Mouse (Mus musculus) MEL (cell line): ENCODE measurements around the gene Samd11. TPM values are rescaled to one million over a fixed set of nuclear protein-coding genes. Genes with fewer than 3 reads are reported as not detected.

Experiments
- DNase-seq: peaks from one replicate; pipeline ENCODE4 v3.0.0; 2011; ENCODE audit warnings: low read depth, low spot score
- H3K27ac ChIP-seq: 2 replicates; pipeline ENCODE4 v1.5.1; 2012; ENCODE audit warnings: low read depth, mild to moderate bottlenecking, control low read depth, low read length, moderate library complexity; ENCODE audit not compliant: control insufficient read depth
- H3K27me3 ChIP-seq, 2 experiments: fragments of 150-350 bp in 1 of 2; sonication (generic) in 1 of 2; 2 replicates each; pipeline ENCODE4 v1.6.1; 2012; ENCODE audit warnings: low read length in 2 of 2, mild to moderate bottlenecking in 2 of 2, improper control_type of control experiment in 1 of 2, moderate library complexity in 1 of 2; ENCODE audit not compliant: insufficient read depth in 2 of 2, control insufficient read depth in 1 of 2
- H3K36me3 ChIP-seq, 2 experiments: 2 replicates each; pipeline ENCODE4 v1.6.1; 2012 to 2014; ENCODE audit warnings: low read length in 2 of 2, improper control_type of control experiment in 1 of 2, inconsistent platforms in 1 of 2, mild to moderate bottlenecking in 1 of 2; ENCODE audit not compliant: insufficient read depth in 2 of 2, control insufficient read depth in 1 of 2
- H3K4me1 ChIP-seq, 2 experiments: fragments of 150-350 bp in 1 of 2; sonication (generic) in 1 of 2; 2 replicates each; pipeline ENCODE4 v1.6.1; 2012; ENCODE audit warnings: low read length in 2 of 2, improper control_type of control experiment in 1 of 2, mild to moderate bottlenecking in 1 of 2; ENCODE audit not compliant: insufficient read depth in 2 of 2, control insufficient read depth in 1 of 2
- H3K4me3 ChIP-seq, 2 experiments: fragments of 150-350 bp in 1 of 2; sonication (generic) in 1 of 2; 2 replicates each; pipeline ENCODE4 v1.5.1; 2012; ENCODE audit warnings: low read depth in 2 of 2, low read length in 2 of 2, mild to moderate bottlenecking in 2 of 2, moderate library complexity in 2 of 2, control low read depth in 1 of 2, improper control_type of control experiment in 1 of 2; ENCODE audit not compliant: control insufficient read depth in 1 of 2, insufficient read depth in 1 of 2
- H3K79me2 ChIP-seq: 2 replicates; pipeline ENCODE4 v1.6.1; 2012; ENCODE audit warnings: mild to moderate bottlenecking, low read length, moderate library complexity; ENCODE audit not compliant: control insufficient read depth, poor library complexity, insufficient read depth
- H3K9ac ChIP-seq: 2 replicates; pipeline ENCODE4 v1.6.1; 2012; ENCODE audit warnings: low read depth, mild to moderate bottlenecking, control low read depth, low read length, moderate library complexity; ENCODE audit not compliant: control insufficient read depth, poor library complexity, severe bottlenecking
- H3K9me3 ChIP-seq: fragments of 150-350 bp; sonication (generic); replicated peaks from 2 replicates; pipeline ENCODE4 v1.6.1; 2012; ENCODE audit warnings: mild to moderate bottlenecking, low read length, improper control_type of control experiment, moderate library complexity; ENCODE audit not compliant: insufficient read depth
- BHLHE40 ChIP-seq: IDR thresholded peaks from 2 replicates; pipeline ENCODE4 v1.6.1; 2012; ENCODE audit warnings: low read depth, mild to moderate bottlenecking, inconsistent platforms, low read length, improper control_type of control experiment, borderline replicate concordance
- CHD1 ChIP-seq: IDR thresholded peaks from 2 replicates; pipeline ENCODE4 v1.6.1; 2012; ENCODE audit warnings: low read depth, mild to moderate bottlenecking, inconsistent platforms, low read length, improper control_type of control experiment
- CHD2 ChIP-seq: IDR thresholded peaks from 2 replicates; pipeline ENCODE4 v1.6.1; 2011; ENCODE audit warnings: low read length, improper control_type of control experiment
- E2F4 ChIP-seq: IDR thresholded peaks from 2 replicates; pipeline ENCODE4 v1.6.1; 2011; ENCODE audit warnings: low read depth, low read length, improper control_type of control experiment, borderline replicate concordance
- EP300 ChIP-seq, 2 experiments: IDR thresholded peaks; 2 replicates each; pipeline ENCODE4 v1.6.1; 2011; ENCODE audit warnings: improper control_type of control experiment in 2 of 2, low read length in 2 of 2, low read depth in 1 of 2, mild to moderate bottlenecking in 1 of 2
- ETS1 ChIP-seq: IDR thresholded peaks from 2 replicates; pipeline ENCODE4 v1.6.1; 2012; ENCODE audit warnings: low read depth, mild to moderate bottlenecking, inconsistent platforms, low read length, improper control_type of control experiment, moderate library complexity
- JUND ChIP-seq: IDR thresholded peaks from 2 replicates; pipeline ENCODE4 v1.6.1; 2011; ENCODE audit warnings: low read depth, mild to moderate bottlenecking, improper control_type of control experiment, low read length
- MAFK ChIP-seq: IDR thresholded peaks from 2 replicates; pipeline ENCODE4 v1.6.1; 2011; ENCODE audit warnings: low read depth, mild to moderate bottlenecking, low read length, improper control_type of control experiment, borderline replicate concordance
- MAX ChIP-seq: IDR thresholded peaks from 2 replicates; pipeline ENCODE4 v1.6.1; 2011; ENCODE audit warnings: low read length, improper control_type of control experiment
- MAZ ChIP-seq: IDR thresholded peaks from 2 replicates; pipeline ENCODE4 v1.6.1; 2012; ENCODE audit warnings: low read depth, mild to moderate bottlenecking, inconsistent platforms, low read length, improper control_type of control experiment
- MEF2A ChIP-seq: IDR thresholded peaks from 2 replicates; pipeline ENCODE4 v1.6.1; 2014; ENCODE audit warnings: low read depth, mild to moderate bottlenecking, inconsistent platforms, low read length, improper control_type of control experiment; ENCODE audit not compliant: poor library complexity, insufficient replicate concordance, severe bottlenecking; ENCODE audit errors: extremely low read depth
- NELFE ChIP-seq: IDR thresholded peaks from 2 replicates; pipeline ENCODE4 v1.6.1; 2011; ENCODE audit warnings: low read depth, low read length, improper control_type of control experiment
- NRF1 ChIP-seq: IDR thresholded peaks from 2 replicates; pipeline ENCODE4 v1.6.1; 2014; ENCODE audit warnings: low read depth, mild to moderate bottlenecking, inconsistent platforms, low read length, improper control_type of control experiment, moderate library complexity; ENCODE audit not compliant: poor library complexity, insufficient read depth, severe bottlenecking
- POLR2AphosphoS2 ChIP-seq: IDR thresholded peaks from 2 replicates; pipeline ENCODE4 v1.6.1; 2011; ENCODE audit warnings: low read length, improper control_type of control experiment
- RAD21 ChIP-seq: IDR thresholded peaks from 2 replicates; pipeline ENCODE4 v1.6.1; 2011; ENCODE audit warnings: mild to moderate bottlenecking, low read depth, low read length, improper control_type of control experiment
- SMC3 ChIP-seq: IDR thresholded peaks from 2 replicates; pipeline ENCODE4 v1.6.1; 2011; ENCODE audit warnings: low read depth, low read length, improper control_type of control experiment
- TBP ChIP-seq: IDR thresholded peaks from 2 replicates; pipeline ENCODE4 v1.8.0; 2011; ENCODE audit warnings: low read depth, low read length, improper control_type of control experiment
- UBTF ChIP-seq: IDR thresholded peaks from 2 replicates; pipeline ENCODE4 v1.6.1; 2012; ENCODE audit warnings: low read depth, mild to moderate bottlenecking, inconsistent platforms, low read length, improper control_type of control experiment, moderate library complexity, borderline replicate concordance; ENCODE audit not compliant: insufficient read depth
- USF1 ChIP-seq: IDR thresholded peaks from 2 replicates; pipeline ENCODE4 v1.6.1; 2014; ENCODE audit warnings: low read depth, mild to moderate bottlenecking, inconsistent platforms, low read length, improper control_type of control experiment, moderate library complexity
- ZC3H11A ChIP-seq: IDR thresholded peaks from 2 replicates; pipeline ENCODE4 v1.6.1; 2012; ENCODE audit warnings: low read depth, mild to moderate bottlenecking, inconsistent platforms, low read length, improper control_type of control experiment
- ZKSCAN1 ChIP-seq: IDR thresholded peaks from 2 replicates; pipeline ENCODE4 v1.6.1; 2012; ENCODE audit warnings: low read depth, mild to moderate bottlenecking, inconsistent platforms, low read length, improper control_type of control experiment, moderate library complexity
- polyA plus RNA-seq, 2 experiments: library from polyadenylated mRNA; stranded (reverse) in 1 of 2; unstranded in 1 of 2; fragments of >175 nt in 1 of 2; fragments of >200 nt in 1 of 2; gene quantifications; 2 replicates each; pipeline versions ENCODE4 v1.2.1 to v1.2.4; 2012; ENCODE audit warnings: low replicate concordance in 2 of 2, low read depth in 1 of 2; ENCODE audit not compliant: insufficient read length in 2 of 2, insufficient read depth in 1 of 2, missing spikeins in 1 of 2
- total RNA-seq: library from RNA; depleted of rRNA; stranded (reverse); fragments of 300-350 nt; gene quantifications from 2 replicates; pipeline ENCODE4 v1.2.3, GENCODE M21; 2012

Samd11 gene
- total and polyA plus RNA-seq, 3 experiments: 1.7 to 4.1 TPM; not detected in 1

- no peaks in the 10 kb centered on the region for H3K36me3 ChIP-seq
- peaks cover 0 to 4% of the 10 kb centered on the region in 2 experiments; a peak in 2 of 4 replicates for H3K4me1 ChIP-seq
- H3K9me3 ChIP-seq: no peaks in the 10 kb centered on the region
- no peak overlapping the region for H3K27ac ChIP-seq
- no peaks in the 10 kb centered on the region for H3K79me2 ChIP-seq
- H3K9ac ChIP-seq: no peak overlapping the region
- H3K4me3 ChIP-seq: no peak overlapping the region
- no peaks in the 10 kb centered on the region for H3K27me3 ChIP-seq
- no peak for TF ChIP-seq POLR2AphosphoS2
- no peak for TF ChIP-seq MAFK
- no peak for TF ChIP-seq RAD21
- TF ChIP-seq CHD1: no peak
- no peak for TF ChIP-seq CHD2
- TF ChIP-seq MAX: no peak
- no peak for TF ChIP-seq EP300 (IDR thresholded peaks at IDR 0.05; ENCODE audit: low read depth in 1 of 2, low read length in 2 of 2)
- TF ChIP-seq MEF2A: no peak
- TF ChIP-seq UBTF: no peak
- TF ChIP-seq NRF1: no peak
- no peak for TF ChIP-seq TBP
- no peak for TF ChIP-seq ETS1
- TF ChIP-seq USF1: no peak
- TF ChIP-seq SMC3: no peak
- no peak for TF ChIP-seq JUND
- no peak for TF ChIP-seq BHLHE40
- DNase-seq: no peak
These were observed 37.6 kb downstream of the Samd11 start for GRCm38 (mm10) chr4:156217838-156218237.

GRCm38 (mm10) chr4:156217022-156217669, 38.3 kb downstream of the Samd11 start:
- Histone ChIP-seq H3K27me3 (no peaks in the 10 kb centered on the region), H3K27ac (no peak overlapping the region), H3K36me3 (no peaks in the 10 kb centered on the region), H3K4me3 (no peak overlapping the region), H3K9ac (no peak overlapping the region), H3K79me2 (no peaks in the 10 kb centered on the region), H3K4me1 (peaks cover 0 to 4% of the 10 kb centered on the region in 2 experiments; a peak in 2 of 4 replicates)
- no peak for DNase-seq
- no peak for TF ChIP-seq ETS1
- TF ChIP-seq USF1: no peak
- no peak for TF ChIP-seq ZKSCAN1
- TF ChIP-seq MAZ: no peak
- TF ChIP-seq E2F4: no peak
- TF ChIP-seq POLR2AphosphoS2: no peak
- no peak for TF ChIP-seq ZC3H11A
- TF ChIP-seq NRF1: no peak
- no peak for TF ChIP-seq NELFE
- no peak for TF ChIP-seq BHLHE40
- TF ChIP-seq, all 39 proteins: peak for 0
- H3K9me3 ChIP-seq: no peaks in the 10 kb centered on the region
